Mouse (Mus musculus) C2C12 (cell line): Measurements from ENCODE around the gene Clmp.

Experiments
- CTCF ChIP-seq: IDR thresholded peaks from one replicate; pipeline ENCODE4 v1.5.1; 2011; ENCODE audit not compliant: control insufficient read depth, insufficient read depth, insufficient read length
- MYOD1 ChIP-seq: IDR thresholded peaks from one replicate; pipeline ENCODE4 v1.6.1; 2011; ENCODE audit warnings: low read depth; ENCODE audit not compliant: control insufficient read depth, insufficient read length
- MYOG ChIP-seq: IDR thresholded peaks from one replicate; pipeline ENCODE4 v1.6.1; 2011; ENCODE audit not compliant: control insufficient read depth, insufficient read length; ENCODE audit errors: extremely low read depth
- USF1 ChIP-seq: IDR thresholded peaks from one replicate; pipeline ENCODE4 v1.6.1; 2011; ENCODE audit warnings: low read depth, mild to moderate bottlenecking, control low read depth, moderate library complexity

DNA sequence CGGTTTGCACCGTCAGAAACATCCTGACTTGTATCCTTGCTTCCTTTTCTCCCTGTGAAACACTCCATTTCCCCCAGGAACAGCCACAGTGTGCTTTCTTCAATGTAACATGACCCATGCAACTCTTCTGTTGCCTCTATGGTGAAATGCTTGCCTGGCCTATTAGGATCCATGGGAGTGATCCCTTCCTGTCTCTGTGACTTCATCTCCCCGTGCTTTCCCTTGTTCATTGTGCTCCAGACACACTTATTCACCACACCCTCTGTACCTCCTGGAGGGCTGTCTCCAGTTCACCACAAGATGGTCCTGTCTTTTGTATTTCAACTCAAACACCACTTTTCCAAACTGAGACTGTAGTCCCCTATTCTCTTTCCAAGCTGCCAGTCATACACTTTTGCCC lies 94.3 kb downstream of the Clmp start:
- TF ChIP-seq CTCF = no peak
- no peak for TF ChIP-seq USF1
- no peak for TF ChIP-seq MYOG
- no peak for TF ChIP-seq MYOD1
